Mouse (Mus musculus): Measurements from ENCODE around the gene Rgs6. TPM values are rescaled to one million over a fixed set of nuclear protein-coding genes. Genes with fewer than 3 reads are reported as not detected.

Gene Rgs6
- polyA plus RNA-seq, 1 experiment from 2014 or later: 1.5 TPM

GRCm38 (mm10) chr12:83038779-83039178, 450.7 kb downstream of the Rgs6 start:
- Histone ChIP-seq H3K4me3 (ENCODE audit: low read depth, low read length) (no peak overlapping the region), H3K9me3 (ENCODE audit: control insufficient read depth, low read length) (no peaks in the 10 kb centered on the region), H3K4me2 (replicated peaks; ENCODE audit: low read depth) (no peak overlapping the region), H3K4me1 (replicated peaks; ENCODE audit: control insufficient read depth, insufficient read depth) (no peaks in the 10 kb centered on the region), H3K9ac (ENCODE audit: low read length) (no peak overlapping the region), H3K36me3 (ENCODE audit: control insufficient read depth, insufficient read depth, low read length) (no peaks in the 10 kb centered on the region), H3K27me3 (ENCODE audit: control insufficient read depth, insufficient read depth, low read length) (no peaks in the 10 kb centered on the region), H3K27ac (replicated peaks) (no peak overlapping the region)
- ATAC-seq (ENCODE audit: low FRiP score, low TSS enrichment): no peak
- 58% methylated on average over 7 of the region's 7 CpGs for WGBS
- TF ChIP-seq EP300 (optimal IDR thresholded peaks at IDR 0.05) (no peak), CTCF (IDR thresholded peaks at IDR 0.05; ENCODE audit: low read depth) (no peak)
- no peak for DNase-seq (ENCODE audit: low spot score)

DNA sequence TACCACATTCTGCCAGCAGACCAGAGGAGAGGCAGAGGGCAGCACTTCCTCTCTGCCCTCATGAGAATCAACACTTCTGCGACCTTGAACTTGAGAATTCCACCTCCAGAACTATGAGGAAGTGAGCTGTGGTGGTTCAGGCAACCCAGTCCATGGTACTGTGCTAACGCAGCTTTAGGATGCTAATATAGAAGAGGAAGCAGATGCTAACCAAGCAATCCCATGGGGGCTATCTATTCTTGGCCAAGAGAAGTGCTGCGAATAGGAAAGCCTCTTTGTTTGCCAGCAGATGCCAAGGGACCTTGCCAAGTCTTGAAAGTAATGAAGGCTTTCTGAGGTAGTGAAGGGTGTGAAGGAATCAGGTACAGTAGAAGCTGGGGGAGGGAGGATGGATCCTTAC, 451.8 kb downstream of the Rgs6 start:
- H3K9me3 ChIP-seq (ENCODE audit: control insufficient read depth, low read length): no peaks in the 10 kb centered on the region

DNA sequence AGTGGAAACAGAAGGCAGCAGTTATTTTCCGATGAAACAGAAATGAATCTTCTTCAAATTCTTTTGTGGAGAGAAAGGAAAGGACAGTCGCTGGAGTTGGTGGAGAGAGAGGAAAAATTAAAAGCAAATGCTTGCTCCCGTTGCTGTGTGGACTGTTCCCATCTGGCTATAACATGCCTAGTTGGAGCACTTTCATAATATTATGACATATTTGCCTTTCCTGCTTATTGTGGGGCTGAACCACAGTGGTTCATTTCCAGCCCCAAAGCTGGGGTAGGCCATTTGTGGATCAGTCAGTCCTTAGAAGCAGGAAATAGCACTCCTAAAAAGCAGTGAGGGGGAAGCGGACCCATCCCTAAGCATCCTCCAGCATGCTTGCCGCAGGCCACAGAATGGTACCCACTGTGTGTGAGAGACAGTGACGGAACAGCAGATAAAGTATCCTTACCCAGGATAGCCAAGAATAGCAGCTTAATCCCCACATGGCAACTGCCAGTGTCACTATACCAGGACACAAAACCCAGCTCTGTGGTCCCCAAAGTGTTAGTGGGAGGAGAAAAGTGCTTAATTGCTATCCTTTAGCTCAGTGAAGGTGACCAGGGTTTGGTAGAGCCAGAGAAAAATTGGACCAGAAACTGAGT, 456.0 kb downstream of the Rgs6 start:
- no peak for ATAC-seq (ENCODE audit: low FRiP score, low TSS enrichment)
- H3K4me2 ChIP-seq (replicated peaks; ENCODE audit: low read depth): no peak overlapping the region
- H3K9ac ChIP-seq (ENCODE audit: low read length): no peak overlapping the region
- no peak overlapping the region for H3K27ac ChIP-seq (replicated peaks)
- no peaks in the 10 kb centered on the region for H3K36me3 ChIP-seq (ENCODE audit: control insufficient read depth, insufficient read depth, low read length)
- TF ChIP-seq CTCF (IDR thresholded peaks at IDR 0.05; ENCODE audit: low read depth) (no peak), EP300 (optimal IDR thresholded peaks at IDR 0.05) (no peak)
- 55% methylated on average over 6 of the region's 6 CpGs for WGBS
- no peak overlapping the region for H3K4me3 ChIP-seq (ENCODE audit: low read depth, low read length)
- H3K4me1 ChIP-seq (replicated peaks; ENCODE audit: control insufficient read depth, insufficient read depth): no peaks in the 10 kb centered on the region
- H3K27me3 ChIP-seq (ENCODE audit: control insufficient read depth, insufficient read depth, low read length): no peaks in the 10 kb centered on the region
- DNase-seq (ENCODE audit: low spot score): no peak
- no peaks in the 10 kb centered on the region for H3K9me3 ChIP-seq (ENCODE audit: control insufficient read depth, low read length)

More for the DNA sequence above, 451.8 kb downstream of the Rgs6 start:
- H3K4me3 ChIP-seq (ENCODE audit: low read depth, low read length): no peak overlapping the region
- no peaks in the 10 kb centered on the region for H3K27me3 ChIP-seq (ENCODE audit: control insufficient read depth, insufficient read depth, low read length)
- H3K27ac ChIP-seq (replicated peaks): no peak overlapping the region
- DNase-seq (ENCODE audit: low spot score) (no peak), ATAC-seq (ENCODE audit: low FRiP score, low TSS enrichment) (no peak)
- no peaks in the 10 kb centered on the region for H3K36me3 ChIP-seq (ENCODE audit: control insufficient read depth, insufficient read depth, low read length)
- H3K4me2 ChIP-seq (replicated peaks; ENCODE audit: low read depth): no peak overlapping the region
- WGBS: 65% methylated on average over 3 of the region's 3 CpGs
- H3K4me1 ChIP-seq (replicated peaks; ENCODE audit: control insufficient read depth, insufficient read depth): no peaks in the 10 kb centered on the region
- TF ChIP-seq CTCF (IDR thresholded peaks at IDR 0.05; ENCODE audit: low read depth): no peak
- no peak for TF ChIP-seq EP300 (optimal IDR thresholded peaks at IDR 0.05)
- H3K9ac ChIP-seq (ENCODE audit: low read length): no peak overlapping the region

- WGBS: 19% methylated on average over 4 of the region's 4 CpGs
- Histone ChIP-seq H3K27me3 (ENCODE audit: control insufficient read depth, insufficient read depth, low read length) (no peaks in the 10 kb centered on the region), H3K4me1 (replicated peaks; ENCODE audit: control insufficient read depth, insufficient read depth) (no peaks in the 10 kb centered on the region), H3K4me2 (replicated peaks; ENCODE audit: low read depth) (no peak overlapping the region), H3K4me3 (ENCODE audit: low read depth, low read length) (no peak overlapping the region), H3K36me3 (ENCODE audit: control insufficient read depth, insufficient read depth, low read length) (no peaks in the 10 kb centered on the region), H3K27ac (replicated peaks) (no peak overlapping the region), H3K9ac (ENCODE audit: low read length) (no peak overlapping the region), H3K9me3 (ENCODE audit: control insufficient read depth, low read length) (no peaks in the 10 kb centered on the region)
- TF ChIP-seq EP300 (optimal IDR thresholded peaks at IDR 0.05) (no peak), CTCF (IDR thresholded peaks at IDR 0.05; ENCODE audit: low read depth) (no peak)
- DNase-seq (ENCODE audit: low spot score): no peak
- no peak for ATAC-seq (ENCODE audit: low FRiP score, low TSS enrichment)
These were observed 456.5 kb downstream of the Rgs6 start for GRCm38 (mm10) chr12:83044621-83044990.

DNA sequence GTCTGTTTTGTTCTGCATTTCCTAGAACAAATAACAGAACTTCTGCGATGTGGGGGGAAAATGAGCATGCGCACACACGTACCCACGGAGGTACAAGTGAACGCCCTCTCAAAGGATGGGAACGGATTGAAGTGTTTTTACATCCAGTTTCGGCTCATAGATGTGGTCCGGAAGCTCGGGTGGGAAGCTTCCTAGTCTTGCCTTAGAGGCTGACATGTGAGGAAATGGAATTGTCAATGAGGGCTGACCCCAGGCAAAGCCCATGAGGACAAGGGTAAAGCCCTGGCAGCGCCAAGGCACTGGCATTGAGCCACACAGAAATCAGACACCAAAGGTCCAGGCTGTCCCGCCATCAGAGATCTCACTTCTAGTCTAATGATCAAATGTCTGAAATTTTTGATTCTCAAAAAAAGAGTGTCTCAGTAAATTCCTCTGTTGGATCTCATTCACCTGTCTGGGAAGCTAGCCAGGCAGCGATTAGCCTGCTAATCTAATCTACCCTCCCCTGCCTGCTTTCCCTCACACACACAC, 457.0 kb downstream of the Rgs6 start:
- Histone ChIP-seq H3K9ac (ENCODE audit: low read length) (no peak overlapping the region), H3K36me3 (ENCODE audit: control insufficient read depth, insufficient read depth, low read length) (no peaks in the 10 kb centered on the region), H3K4me2 (replicated peaks; ENCODE audit: low read depth) (no peak overlapping the region), H3K9me3 (ENCODE audit: control insufficient read depth, low read length) (no peaks in the 10 kb centered on the region), H3K27me3 (ENCODE audit: control insufficient read depth, insufficient read depth, low read length) (no peaks in the 10 kb centered on the region), H3K4me1 (replicated peaks; ENCODE audit: control insufficient read depth, insufficient read depth) (no peaks in the 10 kb centered on the region), H3K4me3 (ENCODE audit: low read depth, low read length) (no peak overlapping the region), H3K27ac (replicated peaks) (no peak overlapping the region)
- no peak for ATAC-seq (ENCODE audit: low FRiP score, low TSS enrichment)
- 45% methylated on average over 12 of the region's 12 CpGs for WGBS
- TF ChIP-seq EP300 (optimal IDR thresholded peaks at IDR 0.05) (no peak), CTCF (IDR thresholded peaks at IDR 0.05; ENCODE audit: low read depth) (no peak)
- peak; percentile 19 for DNase-seq (ENCODE audit: low spot score)

GRCm38 (mm10) chr12:83046734-83047133, 458.6 kb downstream of the Rgs6 start:
- no peaks in the 10 kb centered on the region for H3K9me3 ChIP-seq (ENCODE audit: control insufficient read depth, low read length)
- H3K27ac ChIP-seq (replicated peaks): no peak overlapping the region
- H3K9ac ChIP-seq (ENCODE audit: low read length): no peak overlapping the region
- WGBS: 89% methylated on average over 9 of the region's 9 CpGs
- no peak overlapping the region for H3K4me3 ChIP-seq (ENCODE audit: low read depth, low read length)
- DNase-seq (ENCODE audit: low spot score): no peak
- H3K36me3 ChIP-seq (ENCODE audit: control insufficient read depth, insufficient read depth, low read length): no peaks in the 10 kb centered on the region
- H3K27me3 ChIP-seq (ENCODE audit: control insufficient read depth, insufficient read depth, low read length): no peaks in the 10 kb centered on the region
- no peak for TF ChIP-seq EP300 (optimal IDR thresholded peaks at IDR 0.05)
- TF ChIP-seq CTCF (IDR thresholded peaks at IDR 0.05; ENCODE audit: low read depth): no peak
- H3K4me2 ChIP-seq (replicated peaks; ENCODE audit: low read depth): no peak overlapping the region
- ATAC-seq (ENCODE audit: low FRiP score, low TSS enrichment): no peak
- no peaks in the 10 kb centered on the region for H3K4me1 ChIP-seq (replicated peaks; ENCODE audit: control insufficient read depth, insufficient read depth)

Measured in stomach, postnatal 0 days (tissue).